Mouse (Mus musculus): ENCODE measurements around the gene Dst.
A peak's percentile ranks its signal among the peaks of the same experiment; 100 is the strongest.
"Not testable (repeated sequence)": the region's sequence is repeated elsewhere in the genome, so short reads cannot be mapped to it uniquely, and the experiment has no call there.

Dst gene

GRCm38 (mm10) chr1:34061078-34061477 is 153.1 kb downstream of the Dst start:
- peak; percentile 89 for DNase-seq (ENCODE audit: low read depth, low spot score)

- no peak for DNase-seq (ENCODE audit: low read depth, low spot score)
Observed at GRCm38 (mm10) chr1:34061860-34062259, 153.8 kb downstream of the Dst start.

GRCm38 (mm10) chr1:34063943-34064342 is 155.9 kb downstream of the Dst start:
- no peak for DNase-seq (ENCODE audit: low read depth, low spot score)

DNA sequence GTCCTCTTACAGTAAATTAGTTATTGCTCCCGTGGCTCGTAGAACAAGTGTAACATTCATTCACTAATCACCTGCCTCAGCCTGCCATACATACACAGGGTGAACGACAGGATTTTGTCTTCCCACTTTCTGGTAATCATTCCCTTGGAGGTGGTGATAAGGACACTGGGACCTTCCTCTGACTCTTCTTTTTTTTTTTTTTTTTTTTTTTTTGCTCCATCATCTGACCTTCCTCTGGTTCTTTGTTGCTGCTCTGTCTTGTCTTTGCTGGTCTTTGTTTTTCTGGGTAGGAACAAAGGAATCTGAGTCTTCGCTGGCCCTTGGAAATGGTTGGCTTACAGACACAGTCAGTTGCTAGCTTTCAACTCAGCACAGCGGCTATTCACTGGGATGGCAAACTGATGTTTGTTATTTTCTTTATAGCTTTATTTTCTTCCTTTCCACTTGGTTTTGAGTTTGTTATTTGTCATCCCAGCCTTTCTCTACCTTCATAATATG is 157.6 kb downstream of the Dst start:
- DNase-seq (ENCODE audit: low read depth, low spot score): no peak

- not testable (repeated sequence) for DNase-seq (ENCODE audit: low read depth, low spot score)
Observed at GRCm38 (mm10) chr1:34066401-34066800, 158.4 kb downstream of the Dst start.

- DNase-seq (ENCODE audit: low read depth, low spot score): no peak
Observed at GRCm38 (mm10) chr1:34068341-34068740, 160.3 kb downstream of the Dst start.

DNA sequence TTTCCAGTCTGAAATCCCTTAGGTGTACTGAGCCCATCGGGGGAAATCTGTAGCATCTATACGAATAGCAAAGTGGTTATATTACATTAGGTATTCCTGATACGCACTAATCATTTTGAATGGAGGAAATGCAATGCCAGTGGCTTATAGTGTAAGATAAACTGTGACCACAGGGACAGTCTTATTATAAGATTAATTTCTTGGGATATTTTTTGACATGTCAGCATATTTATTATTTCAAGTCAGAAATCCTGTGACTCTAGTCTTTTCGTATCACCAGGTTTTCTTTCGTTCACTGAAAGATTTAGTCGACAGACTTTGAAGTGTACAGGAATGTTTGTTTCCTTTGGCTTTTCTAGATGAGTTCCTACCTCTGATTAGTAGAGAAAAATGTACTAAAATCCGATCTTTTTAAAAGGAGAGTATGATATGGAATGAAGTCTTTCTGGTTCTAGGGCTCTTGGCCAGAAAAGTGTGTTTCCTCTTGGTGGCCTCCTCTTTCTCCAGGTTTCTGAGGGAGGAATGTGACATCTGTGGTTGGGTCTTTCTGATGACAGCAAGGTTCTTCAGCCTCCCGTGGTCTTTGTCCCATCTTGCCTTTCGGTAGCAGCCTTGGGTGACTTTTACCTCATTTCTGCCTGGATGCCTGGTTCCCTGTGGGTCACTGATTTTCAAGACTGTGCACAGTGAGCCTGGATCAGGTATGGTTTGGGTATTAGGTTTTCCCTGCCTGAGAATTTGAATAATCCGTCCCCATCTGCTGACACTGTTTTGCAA is 161.7 kb downstream of the Dst start:
- DNase-seq (ENCODE audit: low read depth, low spot score): no peak

DNA sequence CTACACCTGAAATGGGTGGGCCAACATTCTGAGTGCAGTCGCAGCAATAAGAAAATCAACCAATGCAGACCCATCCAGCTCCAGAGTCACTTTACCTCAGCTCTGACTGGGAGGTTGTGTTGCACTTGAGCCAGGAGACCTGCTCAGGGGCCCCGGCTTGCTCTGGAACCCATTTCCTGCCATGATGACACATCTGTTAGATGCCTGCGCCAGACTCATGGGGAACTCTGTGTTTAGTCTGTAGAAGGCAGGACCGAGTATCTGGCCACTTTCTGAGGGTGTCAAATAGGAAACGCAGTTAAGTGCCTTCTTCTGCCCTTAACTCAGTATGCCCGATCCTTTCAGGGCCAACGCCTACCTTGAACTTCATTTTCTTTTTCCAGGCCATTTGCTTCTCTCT is 162.4 kb downstream of the Dst start:
- DNase-seq (ENCODE audit: low read depth, low spot score): peak; percentile 44

DNA sequence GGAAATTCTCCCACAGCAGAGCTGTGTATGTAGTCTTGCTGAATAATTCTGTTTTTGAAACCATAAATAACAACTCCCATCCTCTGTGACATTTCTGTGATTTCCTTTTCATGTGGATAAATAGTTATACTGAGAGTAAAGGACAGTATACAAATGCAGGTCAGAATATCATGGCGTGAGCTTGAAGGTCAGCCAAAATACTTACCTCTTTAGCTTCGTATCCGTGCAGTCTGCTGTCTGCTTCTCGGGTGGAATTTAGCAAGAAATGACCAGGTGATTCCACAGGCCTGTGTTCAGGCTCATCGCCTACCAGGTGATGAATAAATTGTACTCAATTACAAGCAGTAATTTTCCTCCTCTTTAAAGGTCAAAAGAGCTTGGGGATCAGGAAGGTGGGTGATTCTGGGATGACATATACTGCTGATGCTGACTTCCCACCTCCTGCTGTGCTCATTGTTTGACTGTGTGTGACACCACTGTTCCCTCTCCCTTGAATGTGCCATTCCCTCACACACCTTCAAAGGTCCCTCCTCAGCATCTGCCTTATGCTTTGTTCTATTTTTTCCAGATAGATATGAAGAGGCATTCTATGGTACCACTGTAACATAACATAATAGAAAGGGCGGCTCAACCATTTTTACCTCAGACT is 163.1 kb downstream of the Dst start:
- no peak for DNase-seq (ENCODE audit: low read depth, low spot score)

DNA sequence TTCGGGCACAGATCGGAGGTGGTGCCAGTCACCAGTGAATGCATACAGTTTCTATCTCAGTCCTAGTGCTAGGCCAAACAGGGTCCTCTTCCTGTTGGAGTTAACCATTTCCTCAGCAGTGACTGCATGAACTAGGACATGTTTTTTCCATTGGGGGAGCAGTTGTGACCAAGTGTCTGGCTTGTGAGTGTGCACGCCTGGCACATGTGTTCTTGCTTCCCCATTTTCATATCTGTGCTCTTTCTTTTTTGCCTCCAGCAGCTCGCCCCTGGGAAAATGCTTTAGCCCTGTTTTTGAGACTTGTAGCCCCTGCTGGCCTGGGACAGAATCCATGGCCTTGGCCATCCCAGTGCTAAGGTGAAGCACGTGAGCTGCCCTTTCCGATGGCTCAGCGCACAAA is 164.2 kb downstream of the Dst start:
- DNase-seq (ENCODE audit: low read depth, low spot score): no peak

GRCm38 (mm10) chr1:34073436-34074169 is 165.6 kb downstream of the Dst start:
- peak; percentile 71 for DNase-seq (ENCODE audit: low read depth, low spot score)

DNA sequence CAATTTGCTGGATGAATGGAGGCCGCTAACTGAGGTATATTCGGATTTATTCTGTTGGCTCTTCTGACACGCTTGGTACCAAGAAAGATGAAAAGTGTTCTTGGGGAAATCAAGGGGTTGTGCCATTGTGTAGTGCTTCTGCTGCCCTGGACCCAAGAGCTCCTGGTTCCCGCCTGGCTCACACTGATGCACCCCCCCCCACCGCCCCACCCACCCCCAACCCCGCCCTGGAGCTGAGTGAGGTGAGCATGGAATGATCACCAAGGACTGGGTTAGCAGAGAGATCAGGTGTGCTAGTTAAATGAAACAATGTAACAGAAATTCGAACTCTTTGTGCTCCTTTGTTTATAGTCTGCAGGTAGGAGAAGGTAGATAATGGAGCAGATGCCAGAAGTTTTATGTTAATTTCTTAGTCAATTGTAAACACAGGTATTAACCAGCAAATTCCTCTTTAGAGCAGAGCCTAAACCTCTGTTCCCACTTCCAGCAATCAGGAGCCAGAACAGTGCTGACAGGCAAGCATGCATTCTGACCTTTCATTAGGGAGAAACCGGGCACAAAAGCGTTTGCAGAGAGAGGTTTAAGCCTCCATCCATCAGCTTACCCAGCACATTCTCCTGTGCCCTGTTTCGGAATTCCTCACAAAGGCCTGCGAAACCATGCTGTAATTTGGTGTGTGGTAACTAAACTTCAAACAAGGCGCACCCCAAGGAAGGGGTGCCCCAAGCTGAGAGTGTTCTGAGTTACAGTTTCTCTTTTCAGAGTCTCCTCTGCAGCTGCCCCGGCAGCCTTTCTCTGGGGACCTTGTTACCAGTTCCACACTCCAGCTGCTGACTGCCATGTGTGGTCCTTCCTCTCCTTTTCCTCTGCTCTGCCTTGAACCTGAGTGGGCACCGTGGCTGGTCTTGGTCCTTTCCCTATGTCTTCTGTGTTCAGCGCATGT is 166.5 kb downstream of the Dst start:
- DNase-seq (ENCODE audit: low read depth, low spot score): peak; percentile 17

DNA sequence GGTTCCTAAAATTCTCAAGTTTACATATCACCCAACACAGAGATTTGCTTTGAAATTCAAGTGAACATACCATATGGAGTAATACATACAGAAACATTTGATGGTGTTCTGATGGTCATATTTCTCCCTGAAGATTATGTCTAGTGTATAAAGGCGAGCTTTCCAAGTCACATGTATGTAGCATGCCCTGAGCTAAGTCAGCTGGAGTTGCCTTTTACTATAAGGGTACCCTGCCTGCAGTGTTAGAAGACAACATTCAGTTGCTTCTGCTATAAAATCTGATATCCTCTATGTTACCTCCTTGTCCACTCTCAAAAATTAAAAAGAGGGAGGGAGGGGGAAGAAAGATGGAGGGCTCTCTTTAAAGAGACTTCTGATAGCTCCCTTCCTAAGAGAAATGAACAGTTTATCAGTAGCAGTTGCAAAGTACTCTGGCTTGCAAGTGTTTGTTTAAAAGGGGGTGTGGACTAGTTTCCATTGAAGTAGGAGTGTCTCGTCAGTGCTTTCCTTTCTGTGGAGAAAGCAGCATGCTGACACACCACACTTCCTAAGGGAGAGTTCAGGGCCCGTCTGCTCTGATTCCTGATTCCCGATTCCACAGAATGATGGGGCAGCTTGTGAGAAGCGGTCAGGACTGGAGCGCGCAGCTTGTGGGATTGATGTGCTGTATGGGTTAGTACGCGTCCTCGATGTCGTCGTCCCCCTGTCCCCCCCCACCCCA is 168.8 kb downstream of the Dst start:
- no peak for DNase-seq (ENCODE audit: low read depth, low spot score)

DNA sequence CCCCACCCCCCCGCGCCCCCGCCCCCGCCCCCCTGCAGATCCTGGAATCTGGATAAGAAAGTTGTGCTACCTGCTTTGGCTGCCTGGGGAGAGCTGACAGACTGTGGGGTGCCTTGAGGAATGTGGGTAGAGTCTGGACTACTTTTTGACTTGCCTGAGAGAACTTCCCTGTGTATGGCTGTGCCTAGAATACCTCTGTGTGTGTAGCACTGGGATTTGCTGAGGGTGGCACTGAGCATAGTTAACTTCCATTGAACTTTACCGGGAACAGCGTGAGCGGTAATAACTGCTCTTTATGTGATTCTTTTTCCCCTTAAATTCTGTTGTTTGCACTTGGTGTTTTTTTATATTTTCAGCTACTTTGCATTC is 169.4 kb downstream of the Dst start:
- no peak for DNase-seq (ENCODE audit: low read depth, low spot score)

GRCm38 (mm10) chr1:34077941-34078340 is 169.9 kb downstream of the Dst start:
- DNase-seq (ENCODE audit: low read depth, low spot score): no peak

DNA sequence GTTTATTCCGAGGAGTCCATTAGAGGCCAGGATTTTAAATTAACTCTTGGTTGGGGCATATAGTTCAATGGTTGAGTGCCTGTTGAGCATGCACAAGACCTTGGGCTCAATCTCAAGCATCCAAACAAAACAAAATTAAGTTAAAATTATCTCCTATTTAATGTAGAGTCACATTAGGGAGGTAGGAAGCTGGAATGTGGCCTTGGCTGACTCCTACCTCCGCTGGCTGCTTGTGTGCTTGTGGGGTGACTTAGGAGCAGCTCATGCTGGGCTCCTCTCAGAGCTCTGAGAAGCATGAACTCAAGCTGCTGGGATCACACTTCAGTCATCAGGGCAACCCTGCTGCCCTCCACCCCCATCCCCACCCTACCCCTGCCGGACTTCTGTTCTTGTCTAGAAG is 181.0 kb downstream of the Dst start:
- DNase-seq (ENCODE audit: low read depth, low spot score): no peak

GRCm38 (mm10) chr1:34090700-34091099 is 182.7 kb downstream of the Dst start:
- no peak for DNase-seq (ENCODE audit: low read depth, low spot score)

GRCm38 (mm10) chr1:34093652-34094051 is 185.6 kb downstream of the Dst start:
- peak; percentile 50 for DNase-seq (ENCODE audit: low read depth, low spot score)

DNA sequence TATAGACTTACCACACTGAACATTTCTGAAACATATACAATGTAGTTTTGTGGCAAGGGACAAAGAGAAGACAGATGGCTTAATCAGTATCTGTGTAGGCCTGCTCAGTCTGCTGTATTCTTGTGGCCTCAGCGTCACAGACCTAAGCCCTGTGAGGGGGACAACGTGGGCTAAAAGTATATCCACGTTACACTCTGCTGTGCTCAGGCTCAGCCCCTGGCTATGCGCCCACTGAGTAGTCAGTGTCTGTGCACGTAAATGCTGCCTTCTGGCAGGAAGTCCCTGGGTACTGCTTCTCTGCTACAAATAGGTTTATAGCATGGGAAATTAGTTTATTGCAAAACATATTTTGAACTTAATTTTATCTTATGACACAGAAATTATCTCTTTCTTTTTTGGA is 186.3 kb downstream of the Dst start:
- peak; percentile 84 for DNase-seq (ENCODE audit: low read depth, low spot score)

DNA sequence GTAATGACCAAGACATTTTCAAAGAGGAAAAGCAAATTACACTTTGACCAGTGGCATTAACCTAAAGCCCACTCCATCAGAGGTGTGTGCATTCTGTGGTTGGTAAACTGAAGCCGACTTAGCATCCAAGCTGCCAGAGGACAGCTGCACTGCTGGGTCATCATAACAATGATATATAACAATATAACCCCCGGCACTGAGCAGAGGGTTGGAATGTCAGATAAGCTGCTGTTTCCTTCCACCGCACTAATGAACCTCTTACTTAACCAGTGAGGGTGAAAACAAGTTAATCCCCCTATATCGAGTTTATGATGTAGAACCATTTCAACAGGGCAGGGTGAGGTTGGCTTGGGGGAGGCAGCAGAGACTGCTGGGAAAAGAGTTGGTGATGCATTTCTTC is 187.1 kb downstream of the Dst start:
- DNase-seq (ENCODE audit: low read depth, low spot score): no peak

DNA sequence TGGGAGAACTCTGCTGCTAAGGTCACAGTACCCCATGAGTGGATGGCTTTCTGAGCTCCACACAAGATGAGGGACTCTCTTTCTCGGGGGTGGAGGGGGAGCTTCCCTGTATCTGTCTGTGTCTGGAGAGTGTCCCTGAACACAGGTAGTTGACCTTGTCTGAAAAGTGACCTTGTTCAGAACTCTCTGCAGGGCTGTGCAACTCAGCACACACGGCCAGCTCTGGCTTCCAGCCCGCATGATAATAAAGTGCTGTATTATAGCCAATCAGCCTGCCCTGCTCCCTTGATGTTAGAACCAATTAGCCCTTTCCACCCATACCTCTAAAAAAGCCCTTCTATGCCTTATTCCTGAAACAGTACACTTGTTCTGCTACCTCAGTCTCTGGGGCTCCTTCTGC is 188.9 kb downstream of the Dst start:
- DNase-seq (ENCODE audit: low read depth, low spot score): no peak
